Mouse (Mus musculus): ENCODE measurements around the gene Wnt4.

- TF ChIP-seq POLR2A (IDR thresholded peaks at IDR 0.05; ENCODE audit: insufficient read depth, low read depth, low read length) (no peak), CTCF (IDR thresholded peaks at IDR 0.05) (no peak)
These were observed 37.3 kb downstream of the Wnt4 start for GRCm38 (mm10) chr4:137314561-137314960.
